Mouse (Mus musculus) CH12.LX (cell line): ENCODE data around the gene Slc25a16.

Source experiments
- CTCF ChIP-seq, 2 experiments: IDR thresholded peaks in 1 of 2; conservative IDR thresholded peaks in 1 of 2; 2 replicates each; pipeline ENCODE4 v1.5.1; 2011 to 2012; ENCODE audit warnings: low read depth in 2 of 2, low read length in 2 of 2, improper control_type of control experiment in 1 of 2, inconsistent platforms in 1 of 2, mild to moderate bottlenecking in 1 of 2, moderate library complexity in 1 of 2
- E2F4 ChIP-seq: IDR thresholded peaks from 2 replicates; pipeline ENCODE4 v1.6.1; 2011; ENCODE audit warnings: low read depth, low read length, improper control_type of control experiment; ENCODE audit not compliant: insufficient replicate concordance
- NRF1 ChIP-seq: IDR thresholded peaks from 2 replicates; pipeline ENCODE4 v1.6.1; 2014; ENCODE audit warnings: low read depth, mild to moderate bottlenecking, inconsistent platforms, low read length, improper control_type of control experiment, moderate library complexity
- POLR2A ChIP-seq: IDR thresholded peaks from 2 replicates; pipeline ENCODE4 v1.6.1; 2011; ENCODE audit warnings: low read depth, mild to moderate bottlenecking, improper control_type of control experiment, low read length
- SMC3 ChIP-seq: IDR thresholded peaks from 2 replicates; pipeline ENCODE4 v1.6.1; 2011; ENCODE audit warnings: low read depth, low read length, improper control_type of control experiment
- USF1 ChIP-seq: IDR thresholded peaks from 2 replicates; pipeline ENCODE4 v1.6.1; 2014; ENCODE audit warnings: low read depth, mild to moderate bottlenecking, inconsistent platforms, low read length, improper control_type of control experiment
- USF2 ChIP-seq: conservative IDR thresholded peaks from 2 replicates; pipeline ENCODE4 v1.6.1; 2011; ENCODE audit warnings: low read depth, low read length, improper control_type of control experiment

- TF ChIP-seq CTCF (conservative IDR thresholded peaks at IDR 0.05 in 1 of 2, IDR thresholded peaks at IDR 0.05 in 1 of 2; ENCODE audit: low read depth in 2 of 2, low read length in 2 of 2): no peak
- TF ChIP-seq USF2: no peak
- TF ChIP-seq POLR2A: no peak
- TF ChIP-seq NRF1: no peak
- no peak for TF ChIP-seq USF1
- TF ChIP-seq SMC3: no peak
- no peak for TF ChIP-seq E2F4
These were observed 9.3 kb upstream of the Slc25a16 start for GRCm38 (mm10) chr10:62911120-62911519.
